Mouse (Mus musculus): ENCODE data around the gene Dyrk1a. TPM values are rescaled to one million over a fixed set of nuclear protein-coding genes. Genes with fewer than 3 reads are reported as not detected.
A peak's percentile ranks its signal among the peaks of the same experiment; 100 is the strongest.

The Dyrk1a gene
- polyA plus RNA-seq, 1 experiment from 2014 or later, result 7.7 TPM

GRCm38 (mm10) chr16:94736462-94737358, 166.9 kb downstream of the Dyrk1a start:
- H3K27me3 ChIP-seq (replicated peaks; ENCODE audit: insufficient read depth, low read length), result no peaks in the 10 kb centered on the region
- no peak for DNase-seq (ENCODE audit: low spot score)
- no peaks in the 10 kb centered on the region for H3K4me1 ChIP-seq (ENCODE audit: insufficient read depth, low read depth, low read length)
- no peak overlapping the region for H3K9ac ChIP-seq (replicated peaks; ENCODE audit: low read depth)
- no peak overlapping the region for H3K4me2 ChIP-seq (replicated peaks; ENCODE audit: low read depth, low read length)
- TF ChIP-seq EP300 (IDR thresholded peaks at IDR 0.05) (no peak), CTCF (IDR thresholded peaks at IDR 0.05) (no peak)
- no peaks in the 10 kb centered on the region for H3K36me3 ChIP-seq (ENCODE audit: insufficient read depth, low read length)
- no peak overlapping the region for H3K4me3 ChIP-seq (ENCODE audit: low read depth, low read length)
- 77% methylated on average over 8 of the region's 8 CpGs for WGBS
- no peaks in the 10 kb centered on the region for H3K9me3 ChIP-seq (ENCODE audit: low read length)
- no peak for ATAC-seq
- H3K27ac ChIP-seq (ENCODE audit: low read length), result no peak overlapping the region

DNA sequence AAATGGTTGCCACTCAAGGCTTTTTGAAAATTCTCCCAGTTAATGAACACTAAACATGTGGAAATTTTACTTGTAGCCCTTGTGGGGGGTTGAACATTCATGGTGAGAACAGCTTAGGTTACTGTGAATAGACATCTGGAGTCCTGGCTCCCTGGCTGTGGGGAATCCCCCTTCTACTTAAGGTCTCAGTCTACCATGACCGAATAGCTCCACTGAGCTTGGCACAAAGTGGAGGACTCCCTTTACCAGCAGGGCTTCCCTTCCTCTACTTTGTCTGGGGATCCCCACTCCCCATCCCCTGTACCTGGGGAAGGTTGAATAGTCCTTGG, 167.5 kb downstream of the Dyrk1a start:
- H3K27me3 ChIP-seq (replicated peaks; ENCODE audit: insufficient read depth, low read length), result no peaks in the 10 kb centered on the region
- no peak for ATAC-seq
- H3K36me3 ChIP-seq (ENCODE audit: insufficient read depth, low read length), result no peaks in the 10 kb centered on the region
- WGBS, result 100% methylated on average over 1 of the region's 1 CpGs
- no peak overlapping the region for H3K9ac ChIP-seq (replicated peaks; ENCODE audit: low read depth)
- H3K4me3 ChIP-seq (ENCODE audit: low read depth, low read length), result no peak overlapping the region
- TF ChIP-seq EP300 (IDR thresholded peaks at IDR 0.05) (no peak), CTCF (IDR thresholded peaks at IDR 0.05) (no peak)
- no peak overlapping the region for H3K27ac ChIP-seq (ENCODE audit: low read length)
- H3K9me3 ChIP-seq (ENCODE audit: low read length), result no peaks in the 10 kb centered on the region
- DNase-seq (ENCODE audit: low spot score), result no peak
- no peaks in the 10 kb centered on the region for H3K4me1 ChIP-seq (ENCODE audit: insufficient read depth, low read depth, low read length)
- H3K4me2 ChIP-seq (replicated peaks; ENCODE audit: low read depth, low read length), result no peak overlapping the region

- no peak overlapping the region for H3K27ac ChIP-seq (ENCODE audit: low read length)
- WGBS, result 3% methylated on average over 11 of the region's 11 CpGs
- peak; percentile 80 for DNase-seq (ENCODE audit: low spot score)
Measured at GRCm38 (mm10) chr16:94743853-94744501, 174.2 kb downstream of the Dyrk1a start.

GRCm38 (mm10) chr16:94745016-94745415, 175.2 kb downstream of the Dyrk1a start:
- H3K9me3 ChIP-seq (ENCODE audit: low read length), result no peaks in the 10 kb centered on the region
- TF ChIP-seq EP300 (IDR thresholded peaks at IDR 0.05), result no peak
- no peak for TF ChIP-seq CTCF (IDR thresholded peaks at IDR 0.05)
- H3K9ac ChIP-seq (replicated peaks; ENCODE audit: low read depth), result no peak overlapping the region
- 51% methylated on average over 9 of the region's 9 CpGs for WGBS
- no peak overlapping the region for H3K4me2 ChIP-seq (replicated peaks; ENCODE audit: low read depth, low read length)
- H3K36me3 ChIP-seq (ENCODE audit: insufficient read depth, low read length), result no peaks in the 10 kb centered on the region
- DNase-seq (ENCODE audit: low spot score) (peak; percentile 77), ATAC-seq (peak; percentile 51)
- no peak overlapping the region for H3K27ac ChIP-seq (ENCODE audit: low read length)
- H3K4me1 ChIP-seq (ENCODE audit: insufficient read depth, low read depth, low read length), result peaks cover 7% of the 10 kb centered on the region; the same call in 1 of the 2 replicates
- no peaks in the 10 kb centered on the region for H3K27me3 ChIP-seq (replicated peaks; ENCODE audit: insufficient read depth, low read length)
- no peak overlapping the region for H3K4me3 ChIP-seq (ENCODE audit: low read depth, low read length)

More at GRCm38 (mm10) chr16:94743853-94744501, 174.2 kb downstream of the Dyrk1a start:
- TF ChIP-seq EP300 (IDR thresholded peaks at IDR 0.05), result no peak
- TF ChIP-seq CTCF (IDR thresholded peaks at IDR 0.05), result peak; percentile 75
- Histone ChIP-seq H3K4me2 (replicated peaks; ENCODE audit: low read depth, low read length) (peak overlapping the region; percentile 35), H3K27me3 (replicated peaks; ENCODE audit: insufficient read depth, low read length) (no peaks in the 10 kb centered on the region), H3K4me1 (ENCODE audit: insufficient read depth, low read depth, low read length) (peaks cover 7% of the 10 kb centered on the region; the same call in 1 of the 2 replicates), H3K9me3 (ENCODE audit: low read length) (no peaks in the 10 kb centered on the region), H3K4me3 (ENCODE audit: low read depth, low read length) (no peak overlapping the region), H3K9ac (replicated peaks; ENCODE audit: low read depth) (no peak overlapping the region), H3K36me3 (ENCODE audit: insufficient read depth, low read length) (no peaks in the 10 kb centered on the region)
- ATAC-seq, result peak; percentile 81

Other genes starting within 250 kb of the Dyrk1a start
- gene Ripply3, start 241.6 kb upstream of the Dyrk1a start, polyA plus RNA-seq (2015; fragmentation: Nextera tagmentation; extraction: Ambion mirVana), result 73.9 and 89.3 TPM in 2 replicates
- gene Ttc3, start 199.4 kb upstream of the Dyrk1a start, polyA plus RNA-seq (2015; fragmentation: Nextera tagmentation; extraction: Ambion mirVana), result 68.9 and 78.9 TPM in 2 replicates
- 134 and 149 TPM in 2 replicates for gene Pigp, start 198.2 kb upstream of the Dyrk1a start, polyA plus RNA-seq (2015; fragmentation: Nextera tagmentation; extraction: Ambion mirVana)
- 46.6 and 47.5 TPM in 2 replicates for gene Vps26c, start 43.2 kb upstream of the Dyrk1a start, polyA plus RNA-seq (2015; fragmentation: Nextera tagmentation; extraction: Ambion mirVana)

Data from lung, postnatal 0 days (tissue).